Mouse (Mus musculus): ENCODE measurements at regions not wholly inside any gene's neighbourhood (a gene's known extent, or its start where the extent isn't known, plus 50 kb on each side); places are given as distances from the start of the nearest gene placed in this dataset.
"Not testable (repeated sequence)": the region's sequence is repeated elsewhere in the genome, so short reads cannot be mapped to it uniquely, and the experiment has no call there.

DNA sequence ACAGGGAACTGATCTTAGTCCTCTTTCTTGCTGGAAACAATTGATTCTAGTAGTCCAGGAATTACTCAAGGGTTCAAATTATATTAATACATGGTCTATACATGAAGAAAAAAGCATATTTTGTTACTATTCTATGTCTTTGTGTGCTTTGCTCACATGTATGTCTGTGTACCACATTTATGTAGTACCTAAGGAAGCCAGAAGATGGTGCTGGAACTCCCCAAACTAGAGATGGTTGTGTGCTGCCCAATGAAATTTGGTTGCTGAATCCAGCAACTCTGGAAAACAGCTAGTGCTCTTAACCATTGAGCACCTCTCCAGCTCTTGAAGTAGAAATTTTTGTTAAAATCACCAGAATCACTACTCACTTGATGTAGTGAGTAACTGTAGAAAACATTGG is 1402.5 kb upstream of the Tacstd2 start:
- not testable (repeated sequence) for TF ChIP-seq POLR2A (IDR thresholded peaks at IDR 0.05; ENCODE audit: control insufficient read depth, extremely low read depth, insufficient read depth, low read length, poor library complexity); CTCF (IDR thresholded peaks at IDR 0.05; ENCODE audit: borderline replicate concordance, control insufficient read depth, extremely low read depth, insufficient read depth, low read length, poor library complexity)
